In genomic region chr6:142793468-142793867, GRCm38 (mm10) we compare ENCODE assay signal across 12 mouse cellular contexts. TPM values are rescaled to one million over a fixed set of nuclear protein-coding genes. Genes with fewer than 3 reads are reported as not detected.
DNase-seq lines count a peak whose midpoint lies in the region; ATAC-seq and TF ChIP-seq lines count a peak whose summit lies in the region.
"Had no signal": no experiment of that assay in that cellular context is flagged by ENCODE, and none has a peak within 500 bp of the region (broad histone marks: within the 10 kb centered on the region; RNA-seq: fewer than 3 reads in every experiment).

No protein-coding gene starts in this region.

- no peak for TF ChIP-seq CTCF in intestine, postnatal 0 days (IDR thresholded peaks at IDR 0.05; ENCODE audit: low read depth)

- peaks cover 30% of the 10 kb centered on the region for H3K4me1 ChIP-seq in intestine, embryonic 14.5 days (replicated peaks; ENCODE audit: control insufficient read depth, insufficient read depth, low read length)
- H3K4me1 ChIP-seq in intestine, postnatal 0 days (replicated peaks; ENCODE audit: control insufficient read depth, insufficient read depth, low read length), result no peaks in the 10 kb centered on the region; the same call in 1 of the 2 replicates
- peaks cover 32% of the 10 kb centered on the region for H3K4me1 ChIP-seq in hindbrain, embryonic 10.5 days (replicated peaks)
- peaks cover 10% of the 10 kb centered on the region for H3K4me1 ChIP-seq in midbrain, embryonic 14.5 days (ENCODE audit: control insufficient read depth, insufficient read depth, low read length)
- H3K4me1 ChIP-seq: liver, embryonic 15.5 days had no signal

- H3K27ac ChIP-seq in intestine, embryonic 14.5 days (ENCODE audit: low read depth), result peak overlapping the region; percentile 14; the same call in 1 of the 2 replicates
- no peak overlapping the region for H3K27ac ChIP-seq in intestine, postnatal 0 days (ENCODE audit: low read depth, low read length)
- 0 out of 2 replicates have a peak overlapping the region, but pooled peaks have one; percentile 45 for H3K27ac ChIP-seq in hindbrain, embryonic 10.5 days
- H3K27ac ChIP-seq in midbrain, embryonic 14.5 days (replicated peaks; ENCODE audit: low read depth, low read length), result no peak overlapping the region
- H3K27ac ChIP-seq: liver, embryonic 15.5 days had no signal

- no peaks in the 10 kb centered on the region for H3K9me3 ChIP-seq in intestine, embryonic 14.5 days (ENCODE audit: control insufficient read depth, low read length)
- no peaks in the 10 kb centered on the region for H3K9me3 ChIP-seq in intestine, postnatal 0 days (ENCODE audit: control insufficient read depth)
- no peaks in the 10 kb centered on the region for H3K9me3 ChIP-seq in hindbrain, embryonic 10.5 days
- no peaks in the 10 kb centered on the region for H3K9me3 ChIP-seq in midbrain, embryonic 14.5 days (ENCODE audit: control insufficient read depth, low read length)
- H3K9me3 ChIP-seq: liver, embryonic 15.5 days had no signal

- no peak for ATAC-seq in intestine, embryonic 14.5 days (replicated peaks; ENCODE audit: low FRiP score, low TSS enrichment, low read depth)
- no peak for ATAC-seq in intestine, postnatal 0 days
- no peak for ATAC-seq in midbrain, embryonic 14.5 days (ENCODE audit: low FRiP score, low TSS enrichment)
- ATAC-seq in monocyte, adult 5-6 weeks (replicated peaks; ENCODE audit: insufficient number of reproducible peaks, low FRiP score, low TSS enrichment, poor library complexity, severe bottlenecking), result no peak

- H3K9ac ChIP-seq in intestine, embryonic 14.5 days (ENCODE audit: low read length), result no peak overlapping the region
- H3K9ac ChIP-seq in intestine, postnatal 0 days (ENCODE audit: low read depth, low read length), result no peak overlapping the region
- no peak overlapping the region for H3K9ac ChIP-seq in midbrain, embryonic 14.5 days (replicated peaks; ENCODE audit: low read length)
- H3K9ac ChIP-seq: liver, embryonic 15.5 days had no signal

- 30% methylated on average over 7 of the region's 7 CpGs for WGBS in intestine, embryonic 14.5 days
- 65% methylated on average over 7 of the region's 7 CpGs for WGBS in intestine, postnatal 0 days
- 23% methylated on average over 7 of the region's 7 CpGs for WGBS in hindbrain, embryonic 10.5 days
- WGBS in midbrain, embryonic 14.5 days, result 18% methylated on average over 7 of the region's 7 CpGs

- DNase-seq in intestine, embryonic 14.5 days (ENCODE audit: low spot score), result no peak
- DNase-seq in embryo, embryonic 10.5 days (ENCODE audit: low spot score), result peak; percentile 48
- peak; percentile 45 for DNase-seq in hindbrain, embryonic 10.5 days (ENCODE audit: low spot score)
- DNase-seq in midbrain, embryonic 14.5 days, result peak; percentile 60
- DNase-seq in B cell, adult 2 months, result no peak
- DNase-seq in adipocyte (ENCODE audit: low spot score), result no peak
- DNase-seq: cerebellum, adult 8-10 months; heart, adult 18-20 months; kidney, adult 11 months had no signal

- H3K27me3 ChIP-seq in intestine, embryonic 14.5 days (replicated peaks; ENCODE audit: control insufficient read depth, insufficient read depth, low read length), result no peaks in the 10 kb centered on the region
- no peaks in the 10 kb centered on the region for H3K27me3 ChIP-seq in intestine, postnatal 0 days (replicated peaks; ENCODE audit: control insufficient read depth, insufficient read depth, low read length)
- H3K27me3 ChIP-seq in hindbrain, embryonic 10.5 days (ENCODE audit: insufficient read depth, poor library complexity, severe bottlenecking), result no peaks in the 10 kb centered on the region; the same call in 1 of the 2 replicates
- no peaks in the 10 kb centered on the region for H3K27me3 ChIP-seq in midbrain, embryonic 14.5 days (ENCODE audit: control insufficient read depth, insufficient read depth, low read length)
- H3K27me3 ChIP-seq: liver, embryonic 15.5 days had no signal

- no peak overlapping the region for H3K4me3 ChIP-seq in intestine, embryonic 14.5 days (ENCODE audit: low read depth, low read length)
- H3K4me3 ChIP-seq in intestine, postnatal 0 days (ENCODE audit: low read depth, low read length), result no peak overlapping the region
- no peak overlapping the region for H3K4me3 ChIP-seq in hindbrain, embryonic 10.5 days
- H3K4me3 ChIP-seq in midbrain, embryonic 14.5 days (replicated peaks; ENCODE audit: low read depth, low read length), result no peak overlapping the region
- H3K4me3 ChIP-seq: liver, embryonic 15.5 days had no signal

- H3K4me2 ChIP-seq in intestine, embryonic 14.5 days (ENCODE audit: low read length), result no peak overlapping the region
- no peak overlapping the region for H3K4me2 ChIP-seq in intestine, postnatal 0 days (replicated peaks; ENCODE audit: low read depth)
- no peak overlapping the region for H3K4me2 ChIP-seq in midbrain, embryonic 14.5 days (ENCODE audit: low read length)
- H3K4me2 ChIP-seq: liver, embryonic 15.5 days had no signal

- H3K36me3 ChIP-seq in intestine, embryonic 14.5 days (ENCODE audit: control insufficient read depth, insufficient read depth, low read length), result no peaks in the 10 kb centered on the region
- H3K36me3 ChIP-seq in intestine, postnatal 0 days (ENCODE audit: control insufficient read depth, insufficient read depth), result no peaks in the 10 kb centered on the region
- no peaks in the 10 kb centered on the region for H3K36me3 ChIP-seq in hindbrain, embryonic 10.5 days
- no peaks in the 10 kb centered on the region for H3K36me3 ChIP-seq in midbrain, embryonic 14.5 days (ENCODE audit: control insufficient read depth, insufficient read depth, low read length)
- H3K36me3 ChIP-seq: liver, embryonic 15.5 days had no signal

RNA-seq across cellular contexts. Expression of gene Sult6b2, which starts 10.8 kb away (rescaled TPM):
- 0.19 and 0.28 TPM in 2 replicates for polyA plus RNA-seq in intestine, embryonic 14.5 days (2014; fragmentation: Nextera tagmentation; extraction: Ambion mirVana)
- polyA plus RNA-seq in intestine, postnatal 0 days (2015; fragmentation: Nextera tagmentation; extraction: Ambion mirVana), result 53.2 and 63.2 TPM in 2 replicates
- 0.07 and 0.11 TPM in 2 replicates for polyA plus RNA-seq in hindbrain, embryonic 10.5 days (2016; fragmentation: Nextera tagmentation; extraction: Ambion mirVana)
- polyA plus RNA-seq in midbrain, embryonic 14.5 days (2014; fragmentation: Nextera tagmentation; extraction: Ambion mirVana), result 0.32 TPM in 1 of 2 replicates, not detected in the other
- not detected in 3 replicates for total RNA-seq in monocyte, adult 5-6 weeks (2017)
- total RNA-seq: heart, adult 18-20 months had no signal

RNA-seq across cellular contexts. Expression of gene Cmas, which starts 37.0 kb away (rescaled TPM):
- 109 and 112 TPM in 2 replicates for polyA plus RNA-seq in intestine, embryonic 14.5 days (2014; fragmentation: Nextera tagmentation; extraction: Ambion mirVana)
- 130 and 131 TPM in 2 replicates for polyA plus RNA-seq in intestine, postnatal 0 days (2015; fragmentation: Nextera tagmentation; extraction: Ambion mirVana)
- polyA plus RNA-seq in hindbrain, embryonic 10.5 days (2016; fragmentation: Nextera tagmentation; extraction: Ambion mirVana), result 78.5 and 97.0 TPM in 2 replicates
- 228 and 230 TPM in 2 replicates for polyA plus RNA-seq in midbrain, embryonic 14.5 days (2014; fragmentation: Nextera tagmentation; extraction: Ambion mirVana)
- 92.6 to 119 TPM (median 117 TPM) in 3 replicates for total RNA-seq in monocyte, adult 5-6 weeks (2017)

Comparison
In these comparisons a context has a peak if more than half of its experiments do, and no peak if none do; other contexts are left out.
1. H3K27ac ChIP-seq: peak in intestine, embryonic 14.5 days (single experiment) and hindbrain, embryonic 10.5 days (single experiment); none in intestine, postnatal 0 days (single experiment) and midbrain, embryonic 14.5 days (single experiment).
2. RNA of gene Sult6b2, which starts 10.8 kb away (polyA plus RNA-seq): 53.2 to 63.2 TPM in intestine, postnatal 0 days; 0.19 to 0.28 TPM in intestine, embryonic 14.5 days, 0.32 TPM in midbrain, embryonic 14.5 days and 0.07 to 0.11 TPM in hindbrain, embryonic 10.5 days; every median in the first group is over 10 times any median in the second.
3. DNase-seq: peak in embryo, embryonic 10.5 days (single experiment), hindbrain, embryonic 10.5 days (single experiment) and midbrain, embryonic 14.5 days (single experiment); none in intestine, embryonic 14.5 days (single experiment), B cell, adult 2 months (0 of 2) and adipocyte (single experiment).